In genomic region chr11:9221646-9222045, GRCm38 (mm10) we compare ENCODE assay signal across 10 mouse cellular contexts.
"Had no signal": no experiment of that assay in that cellular context is flagged by ENCODE, and none has a peak within 500 bp of the region (broad histone marks: within the 10 kb centered on the region; RNA-seq: fewer than 3 reads in every experiment).

No protein-coding gene starts in this region.

- DNase-seq: kidney, adult 2 months; kidney, postnatal 25 days; liver; liver, embryonic 13.5 days; lung, adult 2 months; lung, postnatal 14 days; lung, postnatal 4 days; midbrain, embryonic 14.5 days; thymus, postnatal 25 days had no signal

- ATAC-seq: intestine, postnatal 0 days had no signal
